Mouse (Mus musculus) intestine, embryonic 16.5 days (tissue): ENCODE measurements at regions not wholly inside any gene's neighbourhood (a gene's known extent, or its start where the extent isn't known, plus 50 kb on each side); places are given as distances from the start of the nearest gene placed in this dataset.

Source experiments
- ATAC-seq: fragments of 200-750 bp; cut with Nextera tagmentation; 2 replicates; pipeline ENCODE4 v1.8.0; 2017; ENCODE audit warnings: moderate TSS enrichment, moderate library complexity
- H3K27ac ChIP-seq: fragments of 300-500 bp; sonication (generic); 2 replicates; pipeline ENCODE4 v1.5.1; 2014; ENCODE audit warnings: mild to moderate bottlenecking, low read length
- H3K27me3 ChIP-seq: fragments of 300-500 bp; sonication (generic); replicated peaks from 2 replicates; pipeline ENCODE4 v1.6.1; 2014; ENCODE audit warnings: low read length, control low read depth, mixed read lengths; ENCODE audit not compliant: control insufficient read depth, insufficient read depth
- H3K36me3 ChIP-seq: fragments of 300-500 bp; sonication (generic); 2 replicates; pipeline ENCODE4 v1.6.1; 2014; ENCODE audit warnings: low read length, control low read depth; ENCODE audit not compliant: control insufficient read depth, insufficient read depth
- H3K4me1 ChIP-seq: fragments of 300-500 bp; sonication (generic); 2 replicates; pipeline ENCODE4 v1.6.1; 2014; ENCODE audit warnings: low read length, control low read depth, mixed read lengths; ENCODE audit not compliant: control insufficient read depth, insufficient read depth
- H3K4me2 ChIP-seq: fragments of 300-500 bp; sonication (generic); 2 replicates; pipeline ENCODE4 v1.6.1; 2014; ENCODE audit warnings: low read depth, low read length, control low read depth
- H3K4me3 ChIP-seq: fragments of 300-500 bp; sonication (generic); 2 replicates; pipeline ENCODE4 v1.5.1; 2014; ENCODE audit warnings: mild to moderate bottlenecking, low read length
- H3K9ac ChIP-seq: fragments of 300-500 bp; sonication (generic); 2 replicates; pipeline ENCODE4 v1.6.1; 2014; ENCODE audit warnings: low read depth, low read length
- H3K9me3 ChIP-seq: fragments of 300-500 bp; sonication (generic); 2 replicates; pipeline ENCODE4 v1.6.1; 2016; ENCODE audit warnings: low read length, control low read depth; ENCODE audit not compliant: control insufficient read depth
- WGBS: fragments of 180-500 bp; shearing (Covaris S2); extraction: QIAGEN DNeasy Blood & Tissue Kit; methylation state at CpG from one replicate; pipeline ENCODE4 v1.1.7; 2014; 5-methylcytosine and 5-hydroxymethylcytosine counted together

GRCm38 (mm10) chr13:16343280-16343945, 331.8 kb downstream of the Inhba start:
- Histone ChIP-seq H3K27ac (no peak overlapping the region; the same call in 1 of the 2 replicates), H3K4me3 (no peak overlapping the region), H3K4me2 (no peak overlapping the region), H3K36me3 (no peaks in the 10 kb centered on the region), H3K4me1 (no peaks in the 10 kb centered on the region), H3K9ac (no peak overlapping the region), H3K9me3 (no peaks in the 10 kb centered on the region), H3K27me3 (no peaks in the 10 kb centered on the region)
- ATAC-seq, result 0 out of 2 replicates have a peak, but pooled peaks have one; percentile 44
- 57% methylated on average over 4 of the region's 4 CpGs for WGBS

- Histone ChIP-seq H3K9ac (no peak overlapping the region), H3K4me3 (no peak overlapping the region), H3K4me1 (no peaks in the 10 kb centered on the region), H3K4me2 (no peak overlapping the region), H3K27me3 (no peaks in the 10 kb centered on the region), H3K27ac (no peak overlapping the region), H3K36me3 (no peaks in the 10 kb centered on the region), H3K9me3 (no peaks in the 10 kb centered on the region)
- 40% methylated on average over 1 of the region's 1 CpGs for WGBS
- no peak for ATAC-seq
These were observed 337.7 kb downstream of the Inhba start for GRCm38 (mm10) chr13:16349353-16349752.

DNA sequence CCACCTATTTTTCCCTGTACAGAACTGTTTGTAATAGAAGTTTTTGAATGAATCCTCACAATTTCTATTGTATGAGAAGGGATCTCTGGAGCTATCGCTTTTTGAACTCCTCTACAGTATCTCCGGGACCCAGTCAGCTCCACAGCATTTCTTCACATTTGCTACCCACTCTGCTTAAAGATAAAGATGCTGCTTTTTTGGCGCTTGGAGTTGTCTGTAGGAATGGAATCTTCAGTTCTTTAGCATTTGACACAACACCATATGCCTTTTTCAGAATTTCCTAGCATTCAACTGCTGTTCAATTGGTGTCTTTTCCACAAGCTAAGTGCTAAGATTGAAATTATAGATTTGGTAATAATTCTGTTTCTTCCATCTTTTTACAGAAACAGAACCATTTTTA, 338.4 kb downstream of the Inhba start:
- 93% methylated on average over 3 of the region's 3 CpGs for WGBS
- no peak for ATAC-seq
- no peak overlapping the region for H3K9ac ChIP-seq
- H3K27me3 ChIP-seq, result no peaks in the 10 kb centered on the region
- no peak overlapping the region for H3K4me2 ChIP-seq
- H3K27ac ChIP-seq, result no peak overlapping the region
- no peaks in the 10 kb centered on the region for H3K9me3 ChIP-seq
- H3K36me3 ChIP-seq, result no peaks in the 10 kb centered on the region
- H3K4me3 ChIP-seq, result no peak overlapping the region
- no peaks in the 10 kb centered on the region for H3K4me1 ChIP-seq

DNA sequence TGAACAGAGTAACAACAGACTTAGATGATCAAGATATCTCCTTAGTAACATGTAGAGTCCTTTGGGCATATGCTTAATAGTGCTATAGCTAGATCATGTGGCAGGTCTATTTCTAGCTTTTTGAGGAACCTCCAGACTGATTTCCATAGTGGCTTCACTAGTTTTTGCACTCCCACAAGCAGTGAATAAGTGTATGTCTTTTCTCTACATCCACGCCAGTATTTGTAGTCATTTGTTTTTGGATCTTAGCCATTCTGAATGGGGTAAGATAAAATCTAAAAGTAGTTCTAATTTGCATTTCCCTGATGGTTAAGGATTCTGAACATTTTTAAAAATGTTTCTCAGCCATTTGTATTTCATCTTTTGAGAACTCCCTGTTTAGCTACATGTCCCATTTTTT, 343.7 kb downstream of the Inhba start:
- H3K9ac ChIP-seq, result no peak overlapping the region
- H3K4me1 ChIP-seq, result no peaks in the 10 kb centered on the region
- 92% methylated on average over 1 of the region's 1 CpGs for WGBS
- no peaks in the 10 kb centered on the region for H3K9me3 ChIP-seq
- H3K36me3 ChIP-seq, result no peaks in the 10 kb centered on the region
- H3K4me2 ChIP-seq, result no peak overlapping the region
- ATAC-seq, result no peak
- H3K4me3 ChIP-seq, result no peak overlapping the region
- no peaks in the 10 kb centered on the region for H3K27me3 ChIP-seq
- no peak overlapping the region for H3K27ac ChIP-seq

GRCm38 (mm10) chr13:16379492-16379891, 367.8 kb downstream of the Inhba start:
- H3K27me3 ChIP-seq, result no peaks in the 10 kb centered on the region
- no peaks in the 10 kb centered on the region for H3K9me3 ChIP-seq
- no peak overlapping the region for H3K27ac ChIP-seq
- H3K4me3 ChIP-seq, result no peak overlapping the region
- WGBS, result 62% methylated on average over 5 of the region's 5 CpGs
- H3K4me1 ChIP-seq, result no peaks in the 10 kb centered on the region
- H3K9ac ChIP-seq, result no peak overlapping the region
- no peak for ATAC-seq
- H3K4me2 ChIP-seq, result no peak overlapping the region
- H3K36me3 ChIP-seq, result no peaks in the 10 kb centered on the region

- Histone ChIP-seq H3K27me3 (no peaks in the 10 kb centered on the region), H3K4me2 (no peak overlapping the region), H3K4me3 (no peak overlapping the region), H3K36me3 (no peaks in the 10 kb centered on the region), H3K9me3 (no peaks in the 10 kb centered on the region), H3K4me1 (no peaks in the 10 kb centered on the region), H3K9ac (no peak overlapping the region), H3K27ac (no peak overlapping the region)
- 94% methylated on average over 2 of the region's 2 CpGs for WGBS
- no peak for ATAC-seq
These were observed 368.3 kb downstream of the Inhba start for GRCm38 (mm10) chr13:16379949-16380348.

- no peaks in the 10 kb centered on the region for H3K9me3 ChIP-seq
- H3K4me1 ChIP-seq, result no peaks in the 10 kb centered on the region
- WGBS, result 51% methylated on average over 5 of the region's 5 CpGs
- no peak for ATAC-seq
- no peaks in the 10 kb centered on the region for H3K36me3 ChIP-seq
- no peak overlapping the region for H3K9ac ChIP-seq
- no peak overlapping the region for H3K4me3 ChIP-seq
- H3K27ac ChIP-seq, result no peak overlapping the region
- no peaks in the 10 kb centered on the region for H3K27me3 ChIP-seq
- no peak overlapping the region for H3K4me2 ChIP-seq
These were observed 371.4 kb downstream of the Inhba start for GRCm38 (mm10) chr13:16382936-16383511.

DNA sequence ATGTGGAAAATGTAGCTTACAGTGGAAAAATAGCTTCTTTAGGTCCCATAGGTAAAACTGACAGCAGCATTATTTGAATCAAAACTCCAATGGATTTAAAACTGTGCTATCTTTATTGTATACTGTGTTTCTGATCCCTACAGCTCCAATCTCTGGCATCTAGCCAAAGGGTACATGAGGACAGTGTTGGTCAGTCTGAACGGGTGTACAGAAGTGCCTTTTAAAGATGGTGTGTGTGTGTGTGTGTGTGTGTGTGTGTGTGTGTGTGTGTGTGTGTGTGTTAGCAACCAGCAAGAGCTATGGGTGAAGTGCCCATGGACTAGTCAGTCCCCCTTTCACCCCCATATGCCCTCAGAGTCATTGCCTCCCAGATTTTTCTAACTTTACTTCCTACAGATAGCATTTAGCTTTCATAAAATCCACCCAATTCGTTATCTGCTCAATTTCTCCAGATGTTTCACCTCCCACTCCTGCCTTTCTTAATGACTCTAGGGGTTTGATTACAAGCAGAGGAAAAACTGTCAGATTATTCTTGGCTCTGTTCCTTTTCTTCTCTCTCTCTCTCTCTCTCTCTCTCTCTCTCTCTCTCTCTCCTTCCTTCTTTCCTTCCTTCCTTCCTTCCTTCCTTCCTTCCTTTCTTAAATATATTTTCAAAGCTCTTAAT, 404.8 kb downstream of the Inhba start:
- ATAC-seq, result no peak
- H3K36me3 ChIP-seq, result no peaks in the 10 kb centered on the region
- H3K4me3 ChIP-seq, result no peak overlapping the region
- no peak overlapping the region for H3K27ac ChIP-seq
- no peak overlapping the region for H3K9ac ChIP-seq
- no peak overlapping the region for H3K4me2 ChIP-seq
- H3K9me3 ChIP-seq, result no peaks in the 10 kb centered on the region
- H3K4me1 ChIP-seq, result no peaks in the 10 kb centered on the region
- no peaks in the 10 kb centered on the region for H3K27me3 ChIP-seq
- WGBS, result 33% methylated on average over 2 of the region's 2 CpGs

GRCm38 (mm10) chr13:16424147-16424546, 412.5 kb downstream of the Inhba start:
- WGBS, result 86% methylated on average over 2 of the region's 2 CpGs
- H3K4me3 ChIP-seq, result no peak overlapping the region
- H3K27me3 ChIP-seq, result no peaks in the 10 kb centered on the region
- no peak for ATAC-seq
- H3K9me3 ChIP-seq, result no peaks in the 10 kb centered on the region
- no peak overlapping the region for H3K9ac ChIP-seq
- H3K27ac ChIP-seq, result no peak overlapping the region
- H3K36me3 ChIP-seq, result no peaks in the 10 kb centered on the region
- no peak overlapping the region for H3K4me2 ChIP-seq
- H3K4me1 ChIP-seq, result no peaks in the 10 kb centered on the region
